Mouse (Mus musculus): ENCODE measurements around the gene Myod1.

Myod1 gene

DNA sequence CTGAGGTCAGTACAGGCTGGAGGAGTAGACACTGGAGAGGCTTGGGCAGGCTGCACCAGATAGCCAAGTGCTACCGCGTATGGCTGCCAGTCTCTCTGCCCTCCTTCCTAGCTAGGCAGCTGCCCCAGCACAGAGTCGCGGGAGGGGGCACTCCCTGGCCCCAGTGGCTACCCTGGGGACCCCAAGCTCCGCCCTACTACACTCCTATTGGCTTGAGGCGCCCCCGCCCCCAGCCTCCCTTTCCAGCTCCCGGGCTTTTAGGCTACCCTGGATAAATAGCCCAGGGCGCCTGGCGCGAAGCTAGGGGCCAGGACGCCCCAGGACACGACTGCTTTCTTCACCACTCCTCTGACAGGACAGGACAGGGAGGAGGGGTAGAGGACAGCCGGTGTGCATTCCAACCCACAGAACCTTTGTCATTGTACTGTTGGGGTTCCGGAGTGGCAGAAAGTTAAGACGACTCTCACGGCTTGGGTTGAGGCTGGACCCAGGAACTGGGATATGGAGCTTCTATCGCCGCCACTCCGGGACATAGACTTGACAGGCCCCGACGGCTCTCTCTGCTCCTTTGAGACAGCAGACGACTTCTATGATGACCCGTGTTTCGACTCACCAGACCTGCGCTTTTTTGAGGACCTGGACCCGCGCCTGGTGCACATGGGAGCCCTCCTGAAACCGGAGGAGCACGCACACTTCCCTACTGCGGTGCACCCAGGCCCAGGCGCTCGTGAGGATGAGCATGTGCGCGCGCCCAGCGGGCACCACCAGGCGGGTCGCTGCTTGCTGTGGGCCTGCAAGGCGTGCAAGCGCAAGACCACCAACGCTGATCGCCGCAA lies at the start of gene Myod1:
TSS of gene Myod1 (plus strand) at position 303 of the 836 bp plus-strand sequence.
- no peak for DNase-seq

DNA sequence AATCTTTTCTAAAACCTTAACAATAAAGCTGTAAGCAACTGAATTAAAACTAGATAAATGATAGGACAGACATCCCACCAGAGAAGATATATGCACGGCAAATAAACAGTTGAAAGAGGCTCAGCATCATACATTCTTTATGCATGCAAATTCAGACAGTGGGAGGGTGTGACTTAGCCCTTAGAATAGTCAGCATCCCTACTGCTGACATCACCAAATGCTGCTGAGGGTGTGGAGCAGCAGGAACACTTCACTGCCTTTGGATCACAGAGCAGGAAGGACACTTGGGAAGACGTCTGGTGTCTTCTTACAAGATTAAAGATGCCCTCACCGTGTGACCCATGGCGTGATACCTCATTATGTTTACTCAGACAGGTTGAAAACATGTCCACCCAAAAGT lies 48.4 kb upstream of the Myod1 start:
- no peak for DNase-seq

DNA sequence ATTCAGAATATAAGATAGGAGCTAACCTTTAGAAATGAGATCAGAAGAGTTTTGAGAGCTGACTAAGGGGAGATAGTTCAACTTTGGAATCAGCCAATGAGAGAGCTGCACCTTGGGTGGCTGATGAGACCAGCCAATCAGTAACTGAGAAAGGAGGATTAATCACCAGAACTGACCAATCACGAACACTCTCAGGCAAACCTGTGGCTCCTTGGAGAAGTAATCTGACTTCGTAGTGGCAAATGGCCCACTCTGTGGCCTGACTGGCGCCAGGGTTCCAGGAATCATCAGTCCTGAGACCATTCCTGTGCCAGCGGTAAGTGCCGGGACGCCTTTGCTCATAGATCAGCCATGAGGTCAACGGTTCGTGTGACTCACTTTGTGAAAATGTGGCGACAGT lies 38.9 kb upstream of the Myod1 start:
- no peak for DNase-seq

DNA sequence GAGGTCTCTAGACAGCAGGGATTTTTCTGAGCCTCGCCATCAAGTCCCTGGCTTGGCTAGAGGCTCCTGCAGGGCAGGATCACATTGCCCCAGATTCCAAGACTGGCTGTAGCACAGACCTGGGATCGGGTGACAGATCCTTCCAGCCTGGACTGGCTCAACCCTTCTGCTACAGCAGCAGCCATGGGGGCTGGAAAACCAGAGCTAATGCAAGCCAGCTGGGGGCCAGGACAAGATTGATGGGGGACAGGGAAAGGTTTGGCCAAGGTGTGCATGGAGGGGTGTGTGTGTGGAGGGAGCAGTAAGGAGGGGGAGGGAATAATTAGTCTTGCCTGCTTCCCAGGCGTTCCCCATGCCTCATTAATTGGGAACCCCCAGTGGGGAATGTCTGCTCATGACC lies 36.5 kb upstream of the Myod1 start:
- DNase-seq: no peak

GRCm38 (mm10) chr7:46340295-46340694 lies 36.0 kb upstream of the Myod1 start:
- DNase-seq: no peak

DNA sequence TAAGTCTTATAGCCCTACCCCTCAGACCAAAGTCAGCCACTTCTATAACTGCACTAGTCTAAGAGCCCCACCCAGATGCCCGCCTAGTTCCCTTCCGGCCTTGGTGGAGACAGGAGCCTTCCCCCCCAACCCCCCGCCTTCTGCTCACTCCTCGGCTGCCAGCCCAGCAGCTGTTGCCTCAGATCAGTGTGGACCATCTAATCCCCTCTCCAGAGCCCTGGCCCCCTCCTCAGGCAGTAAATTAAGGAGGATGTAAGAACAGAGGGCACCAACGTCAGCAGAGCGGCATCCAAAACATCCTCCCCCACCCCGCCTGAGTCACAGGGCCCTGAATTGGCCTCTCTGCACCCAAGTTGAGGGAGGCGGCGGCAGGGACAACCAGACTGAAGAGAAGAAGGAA lies 34.8 kb upstream of the Myod1 start:
- DNase-seq: no peak

DNA sequence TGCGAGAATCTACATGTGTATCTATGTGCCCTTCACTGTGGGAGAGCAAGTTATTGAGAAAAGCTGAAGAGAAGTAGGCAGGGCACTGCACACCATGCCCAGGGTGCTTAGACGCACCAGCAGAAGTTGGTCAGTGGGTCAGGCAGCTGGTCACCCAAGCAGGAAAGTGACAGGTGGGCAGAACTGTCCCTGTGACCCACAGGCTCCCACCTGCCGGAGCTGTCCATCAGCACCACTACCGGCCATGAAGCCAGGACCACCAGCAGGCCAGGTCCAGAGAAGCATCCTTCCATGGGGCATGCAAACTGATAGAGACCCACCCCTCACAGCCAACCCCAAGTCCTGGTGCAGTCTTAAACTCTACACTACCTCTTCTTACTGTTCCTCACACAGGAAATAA lies 28.6 kb upstream of the Myod1 start:
- no peak for DNase-seq

- no peak for DNase-seq
Measured at GRCm38 (mm10) chr7:46348813-46349212, 27.5 kb upstream of the Myod1 start.

GRCm38 (mm10) chr7:46350119-46350702 lies 26.1 kb upstream of the Myod1 start:
- DNase-seq: peak in 1 of 2 experiments; percentile 9

DNA sequence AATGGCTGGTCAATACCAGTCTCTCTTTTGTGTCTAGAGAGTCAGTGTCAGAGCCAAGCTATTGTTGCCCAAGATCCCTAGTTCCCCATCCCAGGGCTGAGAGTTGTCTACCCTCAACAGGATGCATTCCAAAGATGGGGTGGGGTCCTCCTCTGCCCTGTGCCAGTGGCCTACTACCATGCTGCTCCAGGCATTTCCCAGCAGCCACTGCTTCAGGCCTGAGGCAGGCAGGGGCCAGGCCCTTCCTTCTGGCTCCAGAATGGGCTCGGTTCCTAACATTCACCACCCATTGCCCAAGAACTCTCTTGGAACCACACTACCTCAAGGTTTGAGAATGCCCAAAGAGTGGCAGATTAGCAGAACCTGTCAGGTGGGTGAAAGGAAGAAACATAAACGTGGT lies 23.5 kb upstream of the Myod1 start:
- no peak for DNase-seq

- no peak for DNase-seq
Measured at GRCm38 (mm10) chr7:46353216-46353615, 23.1 kb upstream of the Myod1 start.

GRCm38 (mm10) chr7:46353875-46354274 lies 22.4 kb upstream of the Myod1 start:
- no peak for DNase-seq

- no peak for DNase-seq
Measured at GRCm38 (mm10) chr7:46361776-46362175, 14.5 kb upstream of the Myod1 start.

DNA sequence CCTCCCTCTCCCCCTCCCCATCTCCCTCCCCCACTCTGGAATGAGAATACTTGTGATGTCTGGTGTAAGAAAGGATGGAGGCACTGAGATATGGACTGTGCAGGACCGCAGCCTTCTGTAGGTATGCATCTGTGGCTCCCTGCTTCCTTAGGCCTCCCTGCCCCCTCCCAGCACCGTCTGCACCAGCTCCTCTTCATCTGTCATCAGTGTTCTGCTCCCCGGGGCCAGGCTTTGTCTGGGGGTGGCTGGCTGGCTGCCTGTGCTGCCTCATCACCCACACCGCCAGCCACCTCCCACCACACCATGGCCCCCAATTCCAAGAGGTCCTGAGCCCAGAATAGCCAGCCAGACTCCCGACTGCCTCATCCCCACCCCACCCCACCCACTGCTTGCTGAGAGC lies 12.1 kb upstream of the Myod1 start:
- DNase-seq: no peak

GRCm38 (mm10) chr7:46365810-46366209 lies 10.5 kb upstream of the Myod1 start:
- DNase-seq: no peak

GRCm38 (mm10) chr7:46371104-46371503 lies 5.2 kb upstream of the Myod1 start:
- DNase-seq: no peak

DNA sequence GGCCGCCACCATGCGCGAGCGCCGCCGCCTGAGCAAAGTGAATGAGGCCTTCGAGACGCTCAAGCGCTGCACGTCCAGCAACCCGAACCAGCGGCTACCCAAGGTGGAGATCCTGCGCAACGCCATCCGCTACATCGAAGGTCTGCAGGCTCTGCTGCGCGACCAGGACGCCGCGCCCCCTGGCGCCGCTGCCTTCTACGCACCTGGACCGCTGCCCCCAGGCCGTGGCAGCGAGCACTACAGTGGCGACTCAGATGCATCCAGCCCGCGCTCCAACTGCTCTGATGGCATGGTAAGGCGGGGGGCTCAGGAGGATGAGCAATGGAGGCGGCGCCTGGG lies 703 bp downstream of the Myod1 start:
- DNase-seq: no peak

GRCm38 (mm10) chr7:46378123-46378522 lies 1.8 kb downstream of the Myod1 start:
- DNase-seq: peak; percentile 54 to 55

DNA sequence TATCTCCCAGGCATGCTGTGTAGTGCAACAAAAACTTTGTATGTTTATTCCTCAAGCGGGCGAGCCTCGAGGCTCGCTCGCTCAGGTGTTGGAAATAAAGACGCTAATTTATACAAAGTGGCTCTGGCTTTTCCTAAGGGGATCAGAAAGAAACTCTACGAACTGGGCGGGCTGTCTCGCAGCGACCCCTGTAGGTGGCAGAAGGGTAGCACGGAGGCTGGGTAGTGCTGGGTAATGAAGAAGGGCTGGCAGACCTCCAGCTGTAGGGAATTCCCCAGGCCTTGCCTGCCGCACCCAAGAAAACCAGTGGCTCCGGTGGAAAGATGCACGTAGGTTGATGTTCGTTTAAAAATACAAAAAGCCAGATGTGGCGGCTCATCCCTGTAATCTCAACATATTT lies 2.7 kb downstream of the Myod1 start:
- peak; percentile 60 to 66 for DNase-seq

- peak; percentile 39 to 53 for DNase-seq
Measured at GRCm38 (mm10) chr7:46380625-46381024, 4.4 kb downstream of the Myod1 start.

- no peak for DNase-seq
Measured at GRCm38 (mm10) chr7:46387430-46387829, 11.2 kb downstream of the Myod1 start.

DNA sequence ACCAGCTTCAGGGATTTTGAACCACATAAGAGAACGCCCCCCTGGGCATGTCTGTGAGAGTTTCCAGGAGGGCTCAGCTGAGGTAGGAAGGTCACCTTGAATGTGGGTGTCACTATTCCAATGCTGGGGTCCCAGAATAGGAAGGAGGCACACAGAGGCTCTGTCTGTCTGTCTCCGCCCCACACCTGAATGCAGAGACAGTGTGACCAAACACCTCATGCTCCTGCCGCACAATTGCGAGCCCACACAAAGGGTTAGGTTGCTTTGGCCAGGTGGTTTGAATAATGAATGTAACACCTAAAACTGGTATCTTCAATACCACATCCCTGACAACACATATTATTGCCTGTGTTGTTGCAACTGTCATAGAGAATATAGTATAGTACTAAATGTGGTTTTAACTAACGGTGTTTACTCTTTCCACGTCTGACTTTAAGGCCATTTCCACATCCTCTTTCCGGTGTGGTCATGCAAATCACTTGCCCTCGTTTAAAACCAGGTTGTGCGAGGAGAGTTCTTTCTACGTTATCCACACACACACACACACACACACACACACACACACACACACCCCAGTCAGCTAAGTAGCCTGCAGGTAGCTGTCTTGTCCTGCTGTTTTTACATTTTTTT lies 13.3 kb downstream of the Myod1 start:
- no peak for DNase-seq

- DNase-seq: no peak
Measured at GRCm38 (mm10) chr7:46390226-46390625, 14.0 kb downstream of the Myod1 start.

- no peak for DNase-seq
Measured at GRCm38 (mm10) chr7:46391701-46392100, 15.4 kb downstream of the Myod1 start.
